Mouse (Mus musculus) lung, adult 2 months (tissue): ENCODE results near the gene 4930402H24Rik.

Experiments
- CTCF ChIP-seq: fragments of 200-500 bp; IDR thresholded peaks from 2 replicates; pipeline ENCODE4 v1.5.1; 2011; ENCODE audit warnings: mild to moderate bottlenecking, low read length, control low read depth; ENCODE audit not compliant: insufficient read depth
- POLR2A ChIP-seq: fragments of 200-500 bp; IDR thresholded peaks from 2 replicates; pipeline ENCODE4 v1.6.1; 2011; ENCODE audit warnings: low read depth, mild to moderate bottlenecking, control low read depth, low read length, borderline replicate concordance; ENCODE audit errors: extremely low read depth

DNA sequence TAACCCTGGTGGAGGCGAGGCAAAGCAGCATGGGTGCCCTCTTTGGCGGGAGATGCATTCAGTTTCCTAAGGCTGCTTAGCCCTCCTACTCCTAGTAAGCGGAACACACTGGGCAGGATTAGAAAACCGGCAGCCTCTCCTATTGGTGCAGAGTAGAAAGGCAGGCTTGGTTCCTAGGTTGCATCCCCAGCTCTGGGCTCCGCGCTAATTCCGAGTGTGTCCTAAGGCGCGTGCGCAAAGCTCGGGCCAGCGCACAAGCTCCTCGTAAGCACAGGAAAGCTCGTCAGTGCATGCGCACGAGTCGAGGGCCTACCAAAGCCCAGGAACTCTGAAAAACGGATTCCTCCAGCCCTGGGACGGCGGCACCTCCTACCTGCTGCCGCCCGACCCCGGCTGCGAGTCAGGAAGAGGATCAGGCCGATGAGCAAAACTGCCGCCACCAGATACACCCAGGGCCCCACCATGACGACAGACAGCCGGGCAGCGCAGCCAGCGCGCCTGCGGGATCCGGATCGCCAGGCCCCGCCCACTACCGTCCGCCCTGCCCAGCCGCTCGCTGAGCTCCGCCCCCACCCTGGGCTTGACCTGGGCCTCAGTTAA is 242.0 kb downstream of the 4930402H24Rik start, which contains the start of gene Ddrgk1:
- TF ChIP-seq CTCF = no peak
- TF ChIP-seq POLR2A = peak; percentile 81
